Mouse (Mus musculus): Measurements from ENCODE around the gene Cpa2. TPM values are rescaled to one million over a fixed set of nuclear protein-coding genes. Genes with fewer than 3 reads are reported as not detected.

The Cpa2 gene
- not detected in 2 replicates for total RNA-seq (2015; ENCODE audit: low replicate concordance)
- total RNA-seq (2017; ENCODE audit: low replicate concordance): not detected in 2 replicates

DNA sequence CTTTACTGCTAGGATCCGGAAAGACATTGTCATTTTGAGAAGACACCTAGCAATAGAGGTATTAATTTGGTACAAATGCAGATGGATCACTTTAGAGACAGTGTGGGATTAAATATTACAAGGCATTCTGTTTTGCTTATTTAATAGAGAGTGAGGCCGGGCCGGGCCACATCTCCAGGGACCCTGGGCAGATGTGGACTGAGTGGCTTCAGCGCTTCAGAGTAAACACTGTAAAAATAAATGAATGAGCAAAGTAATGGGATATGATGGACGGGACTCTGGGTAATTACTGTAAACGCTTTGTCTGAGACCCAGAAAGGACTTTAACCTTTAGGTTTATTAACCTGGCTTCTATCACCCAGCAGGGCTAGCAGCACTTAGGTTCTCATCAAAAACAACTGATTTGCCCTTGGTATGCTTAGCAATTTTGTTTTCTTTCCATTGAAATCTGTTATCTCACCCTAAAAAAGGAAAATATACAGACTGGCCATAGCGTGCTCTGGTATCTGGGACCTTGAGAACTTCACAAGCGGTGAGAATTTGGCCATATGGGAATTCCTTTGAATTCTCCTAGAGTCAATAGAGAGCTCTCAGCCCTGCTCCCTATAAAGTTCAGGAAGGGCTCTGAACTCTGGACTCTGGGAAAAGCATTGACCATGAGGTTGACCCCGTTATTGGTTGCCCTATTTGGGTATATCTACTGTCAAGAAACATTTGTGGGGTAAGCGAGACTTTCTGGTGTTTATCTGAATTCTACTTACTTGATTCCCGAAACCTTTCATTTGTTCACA lies at the start of gene Cpa2:
Gene Cpa2, plus strand, starts transcription at position 574 of the 791 bp plus-strand sequence.
- no peak for ATAC-seq (replicated peaks; ENCODE audit: low FRiP score, poor library complexity, severe bottlenecking)

- ATAC-seq (replicated peaks; ENCODE audit: low FRiP score, poor library complexity, severe bottlenecking): no peak
Measured at GRCm38 (mm10) chr6:30499049-30499448, 42.3 kb upstream of the Cpa2 start.

DNA sequence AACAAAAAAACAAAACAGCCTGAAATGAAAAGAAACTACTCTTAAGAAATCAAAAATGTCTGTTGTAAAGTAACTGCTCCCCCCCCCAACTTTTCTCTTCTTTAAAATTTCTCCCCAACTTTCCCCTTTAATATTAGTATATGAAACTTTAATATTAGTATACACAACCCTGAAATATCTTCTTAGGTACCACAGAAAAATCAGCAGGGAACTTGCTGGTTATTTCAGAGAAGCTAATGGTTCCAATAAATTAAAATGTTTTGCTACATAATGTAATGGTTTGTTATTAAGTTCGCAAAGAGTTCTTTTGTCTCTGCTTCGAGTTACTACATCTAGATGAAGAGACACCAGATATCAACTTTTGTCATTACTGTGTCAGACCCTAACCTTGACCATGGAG lies 32.6 kb upstream of the Cpa2 start:
- ATAC-seq (replicated peaks; ENCODE audit: low FRiP score, poor library complexity, severe bottlenecking): no peak

DNA sequence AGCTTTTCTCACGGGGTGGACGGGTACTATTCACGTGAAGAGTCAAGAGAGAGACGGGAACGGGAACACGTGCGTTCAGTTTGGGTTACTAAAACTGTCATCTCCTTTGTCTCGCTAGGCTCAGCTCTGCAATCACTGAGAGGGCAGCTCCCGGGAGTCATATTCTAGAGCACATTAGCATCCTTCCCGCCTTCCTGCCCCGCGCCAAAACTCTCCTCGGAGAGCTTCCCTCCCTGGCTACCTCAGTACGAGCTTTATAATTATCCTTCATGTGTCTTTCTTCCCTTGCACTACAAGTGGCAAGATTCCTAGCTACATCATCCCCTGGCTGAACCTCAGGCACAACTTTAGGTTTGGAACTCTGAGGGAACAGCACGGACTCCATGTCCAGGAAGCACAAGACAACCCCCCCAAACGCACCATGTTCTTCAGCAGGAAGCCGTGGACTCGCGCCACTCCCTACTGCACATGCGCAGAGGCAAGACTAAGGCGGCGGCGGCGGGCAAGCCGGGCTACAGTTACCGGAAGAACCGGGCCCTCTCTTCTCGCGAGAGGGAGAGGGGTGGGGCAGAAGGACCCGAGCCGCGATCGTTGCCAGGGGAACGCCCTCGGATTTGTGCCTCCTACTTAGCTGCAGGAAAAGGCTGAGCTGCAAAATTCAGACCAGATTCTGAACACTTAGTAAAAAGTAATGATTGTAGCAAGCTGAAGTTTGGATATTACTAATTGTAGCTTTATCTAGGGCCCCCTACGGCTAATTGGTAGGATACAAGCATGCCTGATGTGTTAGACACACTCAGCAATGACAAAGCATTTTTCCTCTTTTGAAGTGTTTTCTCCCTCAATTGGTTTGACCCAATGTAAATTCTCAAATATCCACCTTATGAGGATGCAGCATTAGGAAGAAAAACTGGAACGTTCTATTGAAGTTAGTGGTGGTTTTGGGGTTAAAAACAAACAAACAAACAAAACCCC lies 31.8 kb upstream of the Cpa2 start, which contains the start of the genes Tmem209 and Ssmem1:
Gene Tmem209, minus strand, starts transcription at position 519 of the 975 bp plus-strand sequence.
Gene Ssmem1, plus strand, starts transcription at position 585 of the 975 bp plus-strand sequence.
- ATAC-seq (replicated peaks; ENCODE audit: low FRiP score, poor library complexity, severe bottlenecking): peak; percentile 97

DNA sequence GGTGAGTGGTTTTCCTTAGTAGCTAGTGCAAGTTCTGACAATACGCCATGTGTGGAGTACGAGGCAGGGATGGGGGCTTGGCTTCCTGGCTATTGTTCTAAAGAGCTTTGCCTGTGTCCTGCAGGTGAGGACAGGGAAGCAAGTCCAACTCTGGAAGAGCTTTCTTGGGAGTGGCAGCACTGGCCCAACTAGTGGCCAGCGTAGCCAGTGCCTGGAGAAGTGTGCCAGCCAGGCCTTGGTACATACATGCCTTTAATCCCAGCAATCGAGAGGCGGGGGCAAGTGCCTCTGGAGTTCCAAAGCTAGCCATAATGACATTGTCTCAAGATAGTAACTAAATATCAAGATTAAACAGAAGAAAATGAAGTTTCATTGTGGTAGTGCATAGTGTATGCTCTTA lies 31.1 kb upstream of the Cpa2 start:
- ATAC-seq (replicated peaks; ENCODE audit: low FRiP score, poor library complexity, severe bottlenecking): peak; percentile 28

- ATAC-seq (replicated peaks; ENCODE audit: low FRiP score, poor library complexity, severe bottlenecking): no peak
Measured at GRCm38 (mm10) chr6:30514242-30514641, 27.1 kb upstream of the Cpa2 start.

GRCm38 (mm10) chr6:30520400-30520799 lies 21.0 kb upstream of the Cpa2 start:
- no peak for ATAC-seq (replicated peaks; ENCODE audit: low FRiP score, poor library complexity, severe bottlenecking)

DNA sequence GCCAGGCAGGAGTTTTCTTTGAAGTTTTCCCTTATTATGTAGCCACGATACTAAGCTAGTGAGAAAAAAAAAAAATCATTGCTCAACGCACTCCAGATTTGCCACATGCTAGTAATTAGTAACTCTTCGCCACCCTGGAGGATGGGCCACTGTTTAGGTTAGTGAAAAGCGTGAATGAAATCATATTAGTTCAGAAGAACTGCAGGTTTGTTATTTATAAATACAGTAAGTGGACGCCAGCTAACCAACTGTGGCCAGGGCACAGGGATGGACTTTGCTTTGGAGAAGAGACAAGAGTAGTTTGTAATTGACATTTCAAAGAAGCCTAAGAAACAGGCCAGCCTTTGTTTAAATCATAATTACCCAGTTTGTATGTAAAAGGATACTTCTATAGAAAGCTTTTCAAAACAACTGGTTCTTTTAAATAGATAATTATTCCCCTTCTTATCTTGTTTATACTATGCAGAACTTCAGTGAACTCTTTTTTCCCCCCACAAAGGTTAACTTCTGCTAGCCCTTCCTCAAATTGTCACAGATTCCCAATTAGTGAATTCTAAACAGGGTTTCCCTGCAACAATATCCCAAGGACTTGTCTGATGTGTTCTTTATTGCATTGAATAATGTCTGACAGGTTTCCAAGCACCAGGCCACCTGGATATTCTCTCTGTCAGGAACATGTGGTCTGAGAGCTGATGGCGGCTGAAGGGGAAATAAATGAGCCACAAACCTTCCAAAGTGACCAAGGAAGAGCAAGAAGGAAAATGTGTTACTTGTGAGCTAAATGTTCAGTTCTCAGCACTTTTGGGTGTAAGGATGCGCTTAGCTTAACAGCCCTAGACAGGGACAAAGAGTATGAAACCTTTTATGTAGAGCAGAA lies 15.7 kb upstream of the Cpa2 start:
- no peak for ATAC-seq (replicated peaks; ENCODE audit: low FRiP score, poor library complexity, severe bottlenecking)

- ATAC-seq (replicated peaks; ENCODE audit: low FRiP score, poor library complexity, severe bottlenecking): no peak
Measured at GRCm38 (mm10) chr6:30526586-30527515, 14.5 kb upstream of the Cpa2 start.

DNA sequence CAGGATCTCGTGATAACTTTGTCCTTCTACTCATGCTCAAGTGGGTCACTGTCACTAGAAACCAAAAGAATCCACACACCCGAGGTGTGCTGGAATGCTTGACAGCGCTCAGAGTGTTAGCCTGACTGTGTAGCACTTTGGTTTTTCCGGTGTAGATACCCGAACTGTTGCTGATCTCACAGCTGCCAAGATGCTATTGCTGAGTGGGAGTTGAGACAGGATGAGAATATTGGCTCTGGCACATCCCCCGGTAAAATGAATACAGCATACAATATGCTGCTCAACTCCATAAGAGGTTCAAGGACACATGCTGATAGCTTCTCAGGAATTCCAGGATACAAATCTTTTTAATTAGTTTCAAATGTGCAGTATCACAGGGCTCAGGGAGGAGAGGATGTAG lies 12.6 kb upstream of the Cpa2 start:
- ATAC-seq (replicated peaks; ENCODE audit: low FRiP score, poor library complexity, severe bottlenecking): no peak

- ATAC-seq (replicated peaks; ENCODE audit: low FRiP score, poor library complexity, severe bottlenecking): no peak
Measured at GRCm38 (mm10) chr6:30535340-30535739, 6.0 kb upstream of the Cpa2 start.

DNA sequence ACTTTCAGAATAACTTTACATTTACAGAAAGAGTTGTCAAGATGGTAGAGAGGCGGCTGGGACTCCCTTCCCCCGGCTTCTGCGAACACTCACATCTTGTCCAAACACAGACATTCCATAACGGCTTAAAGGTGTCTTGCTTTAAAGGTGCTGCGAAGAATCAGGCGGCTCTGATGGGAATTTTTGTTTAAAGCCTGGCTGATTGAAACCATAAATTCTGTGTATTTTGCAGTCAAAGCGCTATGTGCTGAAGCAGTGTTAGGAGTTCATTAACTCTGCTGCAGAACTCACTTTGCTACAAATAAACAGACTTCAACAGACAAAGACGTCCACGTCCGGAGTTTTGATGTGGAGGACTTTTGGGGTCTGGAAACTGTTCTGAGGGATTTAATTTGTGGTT lies 3.1 kb upstream of the Cpa2 start:
- ATAC-seq (replicated peaks; ENCODE audit: low FRiP score, poor library complexity, severe bottlenecking): no peak

DNA sequence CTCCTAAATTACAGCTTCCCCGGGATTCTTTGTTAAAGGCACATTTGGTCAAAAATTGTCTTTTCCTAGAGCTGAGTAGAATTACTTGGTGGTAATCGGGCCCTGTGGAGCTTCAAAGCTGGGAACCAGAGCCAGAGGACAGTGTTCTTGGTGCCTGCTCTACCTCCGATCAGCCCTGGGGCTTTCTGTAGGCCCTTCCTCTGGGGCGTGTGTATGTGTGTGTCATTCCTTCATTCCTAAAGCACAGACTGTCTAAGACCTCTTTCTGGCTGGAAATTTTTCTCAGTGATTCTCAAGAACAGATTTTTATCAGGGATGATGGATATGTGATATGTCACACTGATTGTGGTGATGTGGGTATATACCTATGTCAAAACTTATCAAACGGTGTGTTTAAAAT lies 2.6 kb upstream of the Cpa2 start:
- no peak for ATAC-seq (replicated peaks; ENCODE audit: low FRiP score, poor library complexity, severe bottlenecking)

GRCm38 (mm10) chr6:30542277-30542676 lies 895 bp downstream of the Cpa2 start:
- ATAC-seq (replicated peaks; ENCODE audit: low FRiP score, poor library complexity, severe bottlenecking): no peak

DNA sequence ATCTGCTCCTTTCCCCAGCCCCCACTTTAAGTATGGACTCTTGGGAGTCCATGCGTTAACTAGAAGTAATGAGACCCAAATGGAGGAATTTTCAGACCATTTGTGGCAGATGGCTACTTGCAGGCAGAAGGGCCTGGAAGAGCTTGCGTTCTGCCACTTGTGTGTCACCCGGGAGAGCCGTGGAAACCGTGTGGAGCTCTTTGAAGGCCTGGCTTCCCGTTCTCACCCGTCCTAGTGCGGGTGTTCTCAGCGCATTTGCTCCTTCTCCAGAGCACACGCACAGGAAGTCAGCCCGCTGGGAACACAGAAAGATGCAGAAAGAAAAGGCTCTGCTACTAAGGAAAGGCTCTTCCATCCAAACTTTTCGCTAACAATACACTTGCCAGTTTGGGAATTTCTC lies 1.7 kb downstream of the Cpa2 start:
- ATAC-seq (replicated peaks; ENCODE audit: low FRiP score, poor library complexity, severe bottlenecking): no peak

- no peak for ATAC-seq (replicated peaks; ENCODE audit: low FRiP score, poor library complexity, severe bottlenecking)
Measured at GRCm38 (mm10) chr6:30543851-30544250, 2.5 kb downstream of the Cpa2 start.

DNA sequence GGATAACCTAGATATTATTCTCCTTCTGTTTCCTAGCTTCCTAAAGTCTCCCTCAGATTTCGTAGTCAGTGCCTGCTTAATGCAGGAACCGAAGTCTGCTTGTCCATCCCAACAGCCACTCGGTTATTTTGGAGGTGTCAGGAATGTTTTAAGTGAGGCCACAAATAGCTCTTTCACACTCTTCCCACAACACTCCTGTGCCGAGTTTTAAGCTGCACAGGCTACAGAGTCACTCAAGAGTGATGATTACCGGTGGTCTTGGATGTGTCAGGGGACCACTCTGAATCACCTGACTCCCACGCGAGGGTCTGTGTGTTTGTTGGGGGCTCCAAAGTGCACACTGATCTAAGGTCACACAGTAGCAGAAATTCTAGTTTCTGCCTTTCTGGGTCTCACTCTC lies 4.3 kb downstream of the Cpa2 start:
- no peak for ATAC-seq (replicated peaks; ENCODE audit: low FRiP score, poor library complexity, severe bottlenecking)

DNA sequence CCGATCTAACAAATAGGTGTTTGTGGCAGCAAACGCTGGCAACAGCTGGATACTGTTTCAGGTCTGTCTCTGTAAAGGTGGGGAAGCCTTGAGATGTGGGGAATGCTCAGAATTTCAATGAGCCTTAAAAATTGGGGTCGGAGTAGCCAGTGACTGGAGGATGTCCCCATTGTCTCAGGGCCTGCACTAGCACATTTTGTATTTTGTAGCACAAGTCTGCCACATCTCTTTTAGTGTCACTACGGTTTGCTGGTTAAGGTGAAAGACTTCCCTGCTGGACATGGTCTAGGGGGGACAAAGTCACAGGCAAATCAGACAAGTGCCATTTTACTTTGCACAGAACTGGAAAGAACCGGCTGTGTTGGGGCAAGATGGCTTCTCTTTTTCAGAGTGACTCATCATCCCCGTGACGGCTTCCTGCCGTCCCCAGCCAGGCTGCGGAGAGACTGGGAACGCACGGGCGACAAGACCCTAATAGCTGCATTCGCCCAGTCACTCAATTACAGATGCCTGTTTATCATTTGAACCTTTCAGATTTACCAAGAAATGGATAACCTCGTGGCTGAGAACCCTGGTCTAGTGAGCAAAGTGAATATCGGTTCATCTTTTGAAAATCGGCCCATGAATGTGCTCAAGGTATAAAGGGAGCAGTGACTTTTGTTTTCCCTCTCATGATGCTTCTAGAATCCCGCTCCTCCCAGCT lies 5.3 kb downstream of the Cpa2 start:
- no peak for ATAC-seq (replicated peaks; ENCODE audit: low FRiP score, poor library complexity, severe bottlenecking)
